ENCODE assay signal across 10 mouse cellular contexts in the genomic region with DNA sequence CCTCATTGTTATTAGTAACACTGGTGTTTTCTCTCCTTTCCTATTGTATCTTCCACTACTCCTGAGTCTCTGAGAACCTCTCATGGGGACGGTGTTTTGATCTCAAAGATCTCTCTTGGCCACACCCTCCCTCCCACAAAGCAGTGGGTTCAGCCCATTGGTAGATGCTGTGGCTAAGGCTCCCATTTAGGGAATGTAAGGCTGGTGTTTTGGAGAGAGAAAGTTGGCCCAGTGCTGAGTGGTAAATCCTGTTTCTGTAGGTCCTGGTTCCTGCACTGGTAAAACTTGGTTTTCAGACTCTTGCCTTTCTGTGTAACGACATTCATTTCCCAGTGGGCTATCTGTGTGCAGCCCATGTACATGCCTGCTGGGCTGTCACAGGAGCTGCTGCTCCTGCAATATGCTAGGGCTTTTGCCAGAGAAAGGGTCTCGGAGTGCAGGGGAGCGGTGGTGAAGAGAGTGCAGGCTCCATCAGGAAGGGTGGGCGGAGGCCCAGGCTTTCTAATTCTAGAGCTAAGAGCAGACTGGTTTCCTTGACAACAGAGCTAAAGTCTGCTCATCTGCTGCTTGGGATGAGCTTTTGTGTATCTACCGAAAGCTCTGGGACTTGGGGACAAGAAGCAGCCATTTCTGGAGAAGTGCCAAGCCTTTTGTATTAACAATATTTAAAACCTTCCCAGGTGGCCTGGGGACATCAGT. TPM values are rescaled to one million over a fixed set of nuclear protein-coding genes. Genes with fewer than 3 reads are reported as not detected.
DNase-seq lines count a peak whose midpoint lies in the region; ATAC-seq and TF ChIP-seq lines count a peak whose summit lies in the region.
"Had no signal": no experiment of that assay in that cellular context is flagged by ENCODE, and none has a peak within 500 bp of the region (broad histone marks: within the 10 kb centered on the region; RNA-seq: fewer than 3 reads in every experiment).

No protein-coding gene starts in this region.

- H3K4me2 ChIP-seq in embryonic facial prominence, embryonic 11.5 days (ENCODE audit: low read depth, low read length), result no peak overlapping the region
- H3K4me2 ChIP-seq: liver, embryonic 13.5 days had no signal

- H3K9ac ChIP-seq in embryonic facial prominence, embryonic 11.5 days (replicated peaks; ENCODE audit: low read length), result no peak overlapping the region
- H3K9ac ChIP-seq: liver, embryonic 13.5 days had no signal

- H3K27ac ChIP-seq in embryonic facial prominence, embryonic 11.5 days (replicated peaks; ENCODE audit: low read depth, low read length), result 0 out of 2 replicates have a peak overlapping the region, but pooled peaks have one; percentile 16
- peak overlapping the region; percentile 100 for H3K27ac ChIP-seq in olfactory bulb, adult 2 months (ENCODE audit: insufficient read depth, low read depth, low read length)
- H3K27ac ChIP-seq: liver, embryonic 13.5 days had no signal

- no peaks in the 10 kb centered on the region for H3K36me3 ChIP-seq in embryonic facial prominence, embryonic 11.5 days (replicated peaks; ENCODE audit: control insufficient read depth, insufficient read depth, low read depth, low read length)
- H3K36me3 ChIP-seq: liver, embryonic 13.5 days had no signal

- H3K27me3 ChIP-seq in embryonic facial prominence, embryonic 11.5 days (ENCODE audit: control insufficient read depth, insufficient read depth, low read length), result no peaks in the 10 kb centered on the region

- TF ChIP-seq POLR2A in olfactory bulb, adult 2 months (IDR thresholded peaks at IDR 0.05; ENCODE audit: insufficient read depth, low read depth, low read length), result 0 out of 2 replicates have a peak, but pooled peaks have one; percentile 16

- 46% methylated on average over 6 of the region's 6 CpGs for WGBS in embryonic facial prominence, embryonic 11.5 days
- 15% methylated on average over 6 of the region's 6 CpGs for WGBS in olfactory bulb, adult 2 months

- H3K4me1 ChIP-seq in embryonic facial prominence, embryonic 11.5 days (ENCODE audit: control insufficient read depth, insufficient read depth, low read length), result no peaks in the 10 kb centered on the region
- peaks cover 51% of the 10 kb centered on the region for H3K4me1 ChIP-seq in olfactory bulb, adult 2 months (ENCODE audit: control insufficient read depth, insufficient read depth, low read length)

- no peaks in the 10 kb centered on the region for H3K9me3 ChIP-seq in embryonic facial prominence, embryonic 11.5 days (replicated peaks; ENCODE audit: control insufficient read depth, low read length)
- H3K9me3 ChIP-seq: liver, embryonic 13.5 days had no signal

- DNase-seq in embryonic facial prominence, embryonic 11.5 days (ENCODE audit: low spot score), result no peak
- peak; percentile 61 to 66 for DNase-seq in frontal cortex, postnatal 25 days (ENCODE audit: low spot score in 2 of 2)
- DNase-seq in left cerebral cortex, adult 18-20 months (ENCODE audit: low spot score in 2 of 2), result peak; percentile 60 to 79
- DNase-seq in urinary bladder, postnatal 36 days (ENCODE audit: low spot score in 2 of 2), result no peak
- DNase-seq in liver, result no peak
- DNase-seq in testis, postnatal 14 days (ENCODE audit: low spot score), result no peak
- DNase-seq: liver, embryonic 13.5 days had no signal

- TF ChIP-seq CTCF in olfactory bulb, adult 2 months (IDR thresholded peaks at IDR 0.05; ENCODE audit: insufficient read depth, low read depth, low read length), result no peak

- ATAC-seq in embryonic facial prominence, embryonic 11.5 days (replicated peaks; ENCODE audit: insufficient number of reproducible peaks, low FRiP score, low TSS enrichment, low read depth), result peak; percentile 77; the same call in 1 of the 2 replicates
- no peak for ATAC-seq in cerebellum, adult (ENCODE audit: insufficient number of reproducible peaks, low FRiP score, low TSS enrichment)

- no peak overlapping the region for H3K4me3 ChIP-seq in embryonic facial prominence, embryonic 11.5 days (ENCODE audit: low read depth, low read length)
- no peak overlapping the region for H3K4me3 ChIP-seq in olfactory bulb, adult 2 months (ENCODE audit: insufficient read depth, low read depth, low read length)
- H3K4me3 ChIP-seq: liver, embryonic 13.5 days had no signal

RNA-seq across cellular contexts. Expression of a gene that starts 36.0 kb away (rescaled TPM):
- 19.1 and 22.1 TPM in 2 replicates for polyA plus RNA-seq in embryonic facial prominence, embryonic 11.5 days (2014; fragmentation: Nextera tagmentation; extraction: Ambion mirVana)
- 100 to 1,000 TPM; 199 to 218 TPM for total RNA-seq in left cerebral cortex, adult 18-20 months (2021)
- 39.6 TPM in 1 of 2 replicates, not detected in the other for polyA plus RNA-seq in olfactory bulb, adult 2 months (2012; ENCODE audit: insufficient read depth, insufficient read length, low replicate concordance, missing spikeins)

RNA-seq across cellular contexts. Expression of a gene that starts 48.5 kb away (rescaled TPM):
- not detected in 2 replicates for polyA plus RNA-seq in embryonic facial prominence, embryonic 11.5 days (2014; fragmentation: Nextera tagmentation; extraction: Ambion mirVana)
- total RNA-seq in left cerebral cortex, adult 18-20 months (2021), result not detected
- polyA plus RNA-seq in olfactory bulb, adult 2 months (2012; ENCODE audit: insufficient read depth, insufficient read length, low replicate concordance, missing spikeins), result not detected in 2 replicates
- polyA plus RNA-seq: heart, embryonic 14.5 days; liver, embryonic 13.5 days had no signal

Comparison
In these comparisons a context has a peak if more than half of its experiments do, and no peak if none do; other contexts are left out.
1. DNase-seq: peak in frontal cortex, postnatal 25 days (2 of 2) and left cerebral cortex, adult 18-20 months (2 of 2); none in embryonic facial prominence, embryonic 11.5 days (single experiment), urinary bladder, postnatal 36 days (0 of 2), liver (single experiment) and testis, postnatal 14 days (single experiment).